Mouse (Mus musculus): ENCODE data around the gene Cdk5rap3.

The Cdk5rap3 gene

GRCm38 (mm10) chr11:96933562-96934276, 17.4 kb upstream of the Cdk5rap3 start:
- no peak for DNase-seq (ENCODE audit: low read depth)

- no peak for DNase-seq (ENCODE audit: low read depth)
These were observed 15.2 kb upstream of the Cdk5rap3 start for GRCm38 (mm10) chr11:96931327-96932062.

DNA sequence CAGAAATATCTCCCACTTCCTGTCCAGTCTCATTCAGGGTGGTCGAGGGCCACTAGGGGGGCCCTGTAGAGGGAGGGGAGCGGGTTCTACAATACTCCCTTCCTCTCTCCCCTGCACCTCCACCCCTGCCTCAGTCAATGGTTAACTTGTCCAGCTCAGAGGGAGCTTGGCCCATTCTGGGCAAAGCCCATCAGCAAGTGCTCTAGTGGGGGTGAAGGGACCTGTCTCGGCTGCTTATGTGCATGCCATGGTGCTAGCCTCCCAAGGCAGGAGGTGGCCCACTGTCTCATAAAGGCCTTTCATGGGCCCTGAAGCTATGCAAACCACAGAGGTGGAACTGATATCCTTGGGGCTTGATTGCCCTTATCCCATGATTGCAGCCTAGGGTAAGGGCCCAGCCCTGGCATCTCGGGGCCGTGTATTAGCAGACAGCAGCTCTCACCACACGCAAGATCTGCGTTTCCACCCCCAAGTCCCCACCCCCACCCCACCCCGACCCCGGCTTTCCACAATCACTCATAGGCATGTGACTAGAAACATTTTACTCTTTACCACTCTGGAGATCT, 13.6 kb upstream of the Cdk5rap3 start:
- DNase-seq (ENCODE audit: low read depth): no peak

GRCm38 (mm10) chr11:96929096-96929765, 12.9 kb upstream of the Cdk5rap3 start:
- no peak for DNase-seq (ENCODE audit: low read depth)

- DNase-seq (ENCODE audit: low read depth): no peak
These were observed 12.4 kb upstream of the Cdk5rap3 start for GRCm38 (mm10) chr11:96928691-96929090.

GRCm38 (mm10) chr11:96928088-96928487, 11.8 kb upstream of the Cdk5rap3 start, which contains the start of gene Prr15l:
Prr15l (plus strand) TSS chr11:96928104.
- no peak for DNase-seq (ENCODE audit: low read depth)

GRCm38 (mm10) chr11:96926587-96926986, 10.3 kb upstream of the Cdk5rap3 start:
- no peak for DNase-seq (ENCODE audit: low read depth)

GRCm38 (mm10) chr11:96925469-96926148, 9.3 kb upstream of the Cdk5rap3 start:
- DNase-seq (ENCODE audit: low read depth): no peak

DNA sequence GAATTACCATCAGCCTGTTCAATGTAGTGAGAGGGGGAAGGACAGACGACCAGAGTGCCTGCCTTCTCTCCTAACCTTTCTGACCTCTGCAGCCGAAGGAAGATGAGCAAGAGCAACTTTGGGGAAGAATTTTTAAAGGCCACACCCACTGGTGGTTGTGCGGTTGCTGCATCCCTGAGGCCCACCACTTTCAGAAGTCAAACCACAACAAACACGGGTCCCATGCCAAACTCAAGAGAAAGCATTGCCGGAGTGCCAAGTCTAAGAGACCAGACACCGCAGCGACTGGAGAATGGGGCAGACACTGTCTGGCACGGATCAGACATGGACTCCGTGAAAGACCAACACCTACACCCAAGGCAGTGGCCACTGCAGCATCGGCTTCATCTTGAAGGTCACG, 8.6 kb upstream of the Cdk5rap3 start:
- no peak for DNase-seq (ENCODE audit: low read depth)

- DNase-seq (ENCODE audit: low read depth): no peak
These were observed 2.7 kb upstream of the Cdk5rap3 start for GRCm38 (mm10) chr11:96919003-96919402.

DNA sequence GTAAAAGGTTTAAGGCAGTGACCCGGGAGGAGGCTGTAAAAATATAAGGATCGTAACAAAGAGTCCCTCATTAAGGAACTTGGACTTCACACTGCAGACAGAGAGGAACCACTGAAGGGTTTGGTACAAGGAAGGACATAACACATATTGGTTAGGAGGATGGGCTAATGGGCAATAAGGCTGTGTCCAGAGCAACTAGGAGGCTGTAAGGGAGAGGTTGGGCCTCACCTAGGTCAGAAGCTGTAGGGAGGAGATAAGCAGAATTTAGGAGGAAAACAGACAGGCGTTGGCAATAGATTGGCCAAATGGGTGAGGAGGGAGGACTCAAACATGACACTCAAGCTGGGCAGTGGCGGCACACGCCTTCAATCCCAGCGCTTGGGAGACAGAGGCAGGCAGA, 1.1 kb upstream of the Cdk5rap3 start:
- DNase-seq (ENCODE audit: low read depth): peak; percentile 64

GRCm38 (mm10) chr11:96916885-96917396, 645 bp upstream of the Cdk5rap3 start:
- DNase-seq (ENCODE audit: low read depth): no peak

DNA sequence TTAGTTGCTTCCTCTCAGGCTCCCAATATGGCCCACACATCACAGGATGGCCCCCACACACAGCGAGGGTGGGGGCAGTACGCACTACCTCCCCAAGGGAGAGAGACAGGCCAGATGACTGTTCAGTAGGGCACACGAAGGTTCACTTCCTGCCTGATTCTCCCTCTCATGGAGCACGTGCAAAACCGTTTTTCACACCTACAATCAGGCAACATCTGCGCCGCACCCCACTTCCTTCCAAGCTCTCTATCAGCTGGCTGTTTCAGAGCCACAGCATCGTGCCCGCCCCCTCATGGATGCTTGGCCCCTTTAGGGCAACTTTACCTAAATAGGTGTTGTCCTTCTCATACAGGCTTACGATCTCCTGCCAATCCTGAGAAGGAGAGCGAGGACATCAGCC, 3.6 kb downstream of the Cdk5rap3 start:
- DNase-seq (ENCODE audit: low read depth): no peak

DNA sequence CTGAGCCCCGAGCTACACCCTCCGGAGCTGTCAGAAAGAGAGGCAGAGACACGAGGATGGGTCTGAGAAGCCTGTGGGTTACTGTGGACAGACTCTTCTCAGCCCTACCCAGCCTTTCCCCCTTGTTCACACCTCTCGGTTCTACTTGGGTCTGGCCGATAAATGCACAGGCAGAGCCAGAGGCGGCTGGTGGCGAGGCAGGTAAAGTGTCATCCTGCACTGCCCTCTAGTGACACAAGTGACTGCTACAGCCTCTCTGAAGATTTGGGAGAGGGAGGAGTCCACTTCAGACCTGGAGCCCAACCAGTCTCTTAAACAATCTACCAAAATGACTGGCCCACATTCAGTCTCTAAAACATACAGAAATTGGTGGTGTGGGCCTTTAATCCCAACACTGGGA, 6.3 kb downstream of the Cdk5rap3 start:
- DNase-seq (ENCODE audit: low read depth): peak; percentile 68

GRCm38 (mm10) chr11:96908594-96908993, 7.7 kb downstream of the Cdk5rap3 start:
- no peak for DNase-seq (ENCODE audit: low read depth)

- DNase-seq (ENCODE audit: low read depth): no peak
These were observed 9.7 kb downstream of the Cdk5rap3 start for GRCm38 (mm10) chr11:96906431-96907161.

- DNase-seq (ENCODE audit: low read depth): no peak
These were observed 13.4 kb downstream of the Cdk5rap3 start for GRCm38 (mm10) chr11:96902639-96903635.

GRCm38 (mm10) chr11:96901332-96901731, 15.0 kb downstream of the Cdk5rap3 start:
- DNase-seq (ENCODE audit: low read depth): no peak

DNA sequence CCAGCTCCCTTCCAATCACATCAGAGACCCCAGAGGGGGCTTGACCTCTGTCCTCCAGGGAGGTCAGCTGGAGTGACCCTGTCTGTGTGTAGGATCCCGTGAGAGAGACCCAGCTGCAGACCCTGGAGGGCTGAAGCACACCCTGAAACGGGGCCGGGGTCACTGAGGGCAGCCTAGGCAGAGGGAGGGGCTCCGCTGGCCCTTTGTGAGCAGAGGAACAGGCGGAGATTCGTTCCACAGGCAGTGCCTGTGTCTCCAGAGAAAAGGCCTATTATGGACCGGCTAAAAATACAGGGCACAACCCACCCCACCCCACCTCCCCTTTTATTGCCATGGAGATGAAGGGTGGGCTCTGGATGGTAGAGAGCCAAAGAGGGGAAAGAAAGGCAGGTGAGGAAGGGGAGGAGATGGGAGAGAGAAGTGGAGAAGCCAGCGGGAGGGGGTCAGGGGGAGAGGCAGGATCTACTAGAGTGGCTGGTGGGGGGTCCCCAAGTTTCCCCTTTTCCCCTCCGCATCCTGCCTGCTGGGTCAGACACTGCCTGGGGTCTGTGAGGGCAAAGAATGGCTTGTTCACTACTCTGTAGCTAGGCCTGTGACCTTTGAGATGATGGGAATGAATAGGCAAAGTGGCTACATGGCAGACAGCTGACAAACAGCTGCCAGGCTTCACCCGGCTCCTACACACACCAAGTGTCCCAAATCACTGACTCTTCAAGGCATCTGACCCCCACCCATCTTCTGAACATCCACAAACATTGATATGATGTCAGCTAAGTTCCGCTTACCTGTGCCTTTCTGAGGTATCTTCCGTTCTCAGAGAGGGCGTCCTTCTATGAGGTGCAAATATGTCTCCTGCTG, 16.6 kb downstream of the Cdk5rap3 start:
- no peak for DNase-seq (ENCODE audit: low read depth)
